Mouse (Mus musculus) MEL (cell line): Measurements from ENCODE around the gene BC005537. TPM values are rescaled to one million over a fixed set of nuclear protein-coding genes. Genes with fewer than 3 reads are reported as not detected.

ENCODE experiments used
- DNase-seq: peaks from one replicate; pipeline ENCODE4 v3.0.0; 2011; ENCODE audit warnings: low read depth, low spot score
- H3K27ac ChIP-seq: 2 replicates; pipeline ENCODE4 v1.5.1; 2012; ENCODE audit warnings: low read depth, mild to moderate bottlenecking, control low read depth, low read length, moderate library complexity; ENCODE audit not compliant: control insufficient read depth
- H3K27me3 ChIP-seq, 2 experiments: fragments of 150-350 bp in 1 of 2; sonication (generic) in 1 of 2; 2 replicates each; pipeline ENCODE4 v1.6.1; 2012; ENCODE audit warnings: low read length in 2 of 2, mild to moderate bottlenecking in 2 of 2, improper control_type of control experiment in 1 of 2, moderate library complexity in 1 of 2; ENCODE audit not compliant: insufficient read depth in 2 of 2, control insufficient read depth in 1 of 2
- H3K36me3 ChIP-seq, 2 experiments: 2 replicates each; pipeline ENCODE4 v1.6.1; 2012 to 2014; ENCODE audit warnings: low read length in 2 of 2, improper control_type of control experiment in 1 of 2, inconsistent platforms in 1 of 2, mild to moderate bottlenecking in 1 of 2; ENCODE audit not compliant: insufficient read depth in 2 of 2, control insufficient read depth in 1 of 2
- H3K4me1 ChIP-seq, 2 experiments: fragments of 150-350 bp in 1 of 2; sonication (generic) in 1 of 2; 2 replicates each; pipeline ENCODE4 v1.6.1; 2012; ENCODE audit warnings: low read length in 2 of 2, improper control_type of control experiment in 1 of 2, mild to moderate bottlenecking in 1 of 2; ENCODE audit not compliant: insufficient read depth in 2 of 2, control insufficient read depth in 1 of 2
- H3K4me3 ChIP-seq, 2 experiments: fragments of 150-350 bp in 1 of 2; sonication (generic) in 1 of 2; 2 replicates each; pipeline ENCODE4 v1.5.1; 2012; ENCODE audit warnings: low read depth in 2 of 2, low read length in 2 of 2, mild to moderate bottlenecking in 2 of 2, moderate library complexity in 2 of 2, control low read depth in 1 of 2, improper control_type of control experiment in 1 of 2; ENCODE audit not compliant: control insufficient read depth in 1 of 2, insufficient read depth in 1 of 2
- H3K79me2 ChIP-seq: 2 replicates; pipeline ENCODE4 v1.6.1; 2012; ENCODE audit warnings: mild to moderate bottlenecking, low read length, moderate library complexity; ENCODE audit not compliant: control insufficient read depth, poor library complexity, insufficient read depth
- H3K9ac ChIP-seq: 2 replicates; pipeline ENCODE4 v1.6.1; 2012; ENCODE audit warnings: low read depth, mild to moderate bottlenecking, control low read depth, low read length, moderate library complexity; ENCODE audit not compliant: control insufficient read depth, poor library complexity, severe bottlenecking
- H3K9me3 ChIP-seq: fragments of 150-350 bp; sonication (generic); replicated peaks from 2 replicates; pipeline ENCODE4 v1.6.1; 2012; ENCODE audit warnings: mild to moderate bottlenecking, low read length, improper control_type of control experiment, moderate library complexity; ENCODE audit not compliant: insufficient read depth
- BHLHE40 ChIP-seq: IDR thresholded peaks from 2 replicates; pipeline ENCODE4 v1.6.1; 2012; ENCODE audit warnings: low read depth, mild to moderate bottlenecking, inconsistent platforms, low read length, improper control_type of control experiment, borderline replicate concordance
- CHD1 ChIP-seq: IDR thresholded peaks from 2 replicates; pipeline ENCODE4 v1.6.1; 2012; ENCODE audit warnings: low read depth, mild to moderate bottlenecking, inconsistent platforms, low read length, improper control_type of control experiment
- E2F4 ChIP-seq: IDR thresholded peaks from 2 replicates; pipeline ENCODE4 v1.6.1; 2011; ENCODE audit warnings: low read depth, low read length, improper control_type of control experiment, borderline replicate concordance
- EP300 ChIP-seq, 2 experiments: IDR thresholded peaks; 2 replicates each; pipeline ENCODE4 v1.6.1; 2011; ENCODE audit warnings: improper control_type of control experiment in 2 of 2, low read length in 2 of 2, low read depth in 1 of 2, mild to moderate bottlenecking in 1 of 2
- ETS1 ChIP-seq: IDR thresholded peaks from 2 replicates; pipeline ENCODE4 v1.6.1; 2012; ENCODE audit warnings: low read depth, mild to moderate bottlenecking, inconsistent platforms, low read length, improper control_type of control experiment, moderate library complexity
- HCFC1 ChIP-seq: IDR thresholded peaks from 2 replicates; pipeline ENCODE4 v1.6.1; 2012; ENCODE audit warnings: low read depth, mild to moderate bottlenecking, inconsistent platforms, low read length, improper control_type of control experiment, moderate library complexity
- MAFK ChIP-seq: IDR thresholded peaks from 2 replicates; pipeline ENCODE4 v1.6.1; 2011; ENCODE audit warnings: low read depth, mild to moderate bottlenecking, low read length, improper control_type of control experiment, borderline replicate concordance
- MAX ChIP-seq: IDR thresholded peaks from 2 replicates; pipeline ENCODE4 v1.6.1; 2011; ENCODE audit warnings: low read length, improper control_type of control experiment
- MAZ ChIP-seq: IDR thresholded peaks from 2 replicates; pipeline ENCODE4 v1.6.1; 2012; ENCODE audit warnings: low read depth, mild to moderate bottlenecking, inconsistent platforms, low read length, improper control_type of control experiment
- MXI1 ChIP-seq: IDR thresholded peaks from 2 replicates; pipeline ENCODE4 v1.6.1; 2011; ENCODE audit warnings: mild to moderate bottlenecking, low read depth, low read length, improper control_type of control experiment
- NELFE ChIP-seq: IDR thresholded peaks from 2 replicates; pipeline ENCODE4 v1.6.1; 2011; ENCODE audit warnings: low read depth, low read length, improper control_type of control experiment
- POLR2AphosphoS2 ChIP-seq: IDR thresholded peaks from 2 replicates; pipeline ENCODE4 v1.6.1; 2011; ENCODE audit warnings: low read length, improper control_type of control experiment
- POLR2AphosphoS5 ChIP-seq: IDR thresholded peaks from 2 replicates; pipeline ENCODE4 v1.6.1; 2012; ENCODE audit warnings: low read depth, borderline replicate concordance, mild to moderate bottlenecking, inconsistent platforms, low read length, moderate library complexity, mixed read lengths
- RCOR1 ChIP-seq: IDR thresholded peaks from 2 replicates; pipeline ENCODE4 v1.6.1; 2012; ENCODE audit warnings: low read depth, mild to moderate bottlenecking, inconsistent platforms, low read length, improper control_type of control experiment
- SIN3A ChIP-seq: IDR thresholded peaks from 2 replicates; pipeline ENCODE4 v1.6.1; 2012; ENCODE audit warnings: low read length, improper control_type of control experiment, inconsistent platforms
- SMC3 ChIP-seq: IDR thresholded peaks from 2 replicates; pipeline ENCODE4 v1.6.1; 2011; ENCODE audit warnings: low read depth, low read length, improper control_type of control experiment
- TBP ChIP-seq: IDR thresholded peaks from 2 replicates; pipeline ENCODE4 v1.8.0; 2011; ENCODE audit warnings: low read depth, low read length, improper control_type of control experiment
- TCF12 ChIP-seq: IDR thresholded peaks from 2 replicates; pipeline ENCODE4 v1.6.1; 2014; ENCODE audit warnings: low read depth, mild to moderate bottlenecking, inconsistent platforms, low read length, improper control_type of control experiment, moderate library complexity
- ZC3H11A ChIP-seq: IDR thresholded peaks from 2 replicates; pipeline ENCODE4 v1.6.1; 2012; ENCODE audit warnings: low read depth, mild to moderate bottlenecking, inconsistent platforms, low read length, improper control_type of control experiment
- ZNF384 ChIP-seq: IDR thresholded peaks from 2 replicates; pipeline ENCODE4 v1.6.1; 2012; ENCODE audit warnings: low read depth, mild to moderate bottlenecking, inconsistent platforms, low read length, improper control_type of control experiment
- polyA plus RNA-seq, 2 experiments: library from polyadenylated mRNA; stranded (reverse) in 1 of 2; unstranded in 1 of 2; fragments of >175 nt in 1 of 2; fragments of >200 nt in 1 of 2; gene quantifications; 2 replicates each; pipeline versions ENCODE4 v1.2.1 to v1.2.4; 2012; ENCODE audit warnings: low replicate concordance in 2 of 2, low read depth in 1 of 2; ENCODE audit not compliant: insufficient read length in 2 of 2, insufficient read depth in 1 of 2, missing spikeins in 1 of 2
- total RNA-seq: library from RNA; depleted of rRNA; stranded (reverse); fragments of 300-350 nt; gene quantifications from 2 replicates; pipeline ENCODE4 v1.2.3, GENCODE M21; 2012

The BC005537 gene
- total and polyA plus RNA-seq, 3 experiments = 32.7 to 62.6 (median 48.8) TPM

GRCm38 (mm10) chr13:24844983-24845955 is 43.8 kb downstream of the BC005537 start, which contains the start of gene D130043K22Rik:
TSS of gene D130043K22Rik (plus strand) at chr13:24845135.
- TF ChIP-seq TCF12 (no peak), ZNF384 (peak; percentile 52; the same call in 1 of the 2 replicates)
- Histone ChIP-seq H3K27me3 (no peaks in the 10 kb centered on the region), H3K79me2 (no peaks in the 10 kb centered on the region), H3K4me1 (no peaks in the 10 kb centered on the region), H3K27ac (no peak within 1 kb of the TSS), H3K9me3 (no peaks in the 10 kb centered on the region), H3K36me3 (peaks cover 2 to 9% of the 10 kb centered on the region in 2 experiments), H3K4me3 (no peak within 1 kb of the TSS), H3K9ac (no peak within 1 kb of the TSS)
- DNase-seq = no peak

GRCm38 (mm10) chr13:24849318-24849717 is 47.9 kb downstream of the BC005537 start:
- no peak overlapping the region for H3K27ac ChIP-seq
- H3K4me3 ChIP-seq = no peak overlapping the region
- 0 out of 4 replicates have a peak, but pooled peaks cover 0 to 3% of the 10 kb centered on the region in 2 experiments for H3K4me1 ChIP-seq
- H3K36me3 ChIP-seq = peaks cover 0 to 2% of the 10 kb centered on the region in 2 experiments; a peak in 2 of 4 replicates
- no peak for DNase-seq
- no peaks in the 10 kb centered on the region for H3K9me3 ChIP-seq
- H3K9ac ChIP-seq = no peak overlapping the region
- no peaks in the 10 kb centered on the region for H3K27me3 ChIP-seq
- no peak for TF ChIP-seq CHD1
- TF ChIP-seq E2F4 = no peak
- no peak for TF ChIP-seq MXI1
- no peak for TF ChIP-seq POLR2AphosphoS5
- no peak for TF ChIP-seq BHLHE40
- TF ChIP-seq ZC3H11A = no peak
- no peak for TF ChIP-seq MAZ
- H3K79me2 ChIP-seq = no peaks in the 10 kb centered on the region

DNA sequence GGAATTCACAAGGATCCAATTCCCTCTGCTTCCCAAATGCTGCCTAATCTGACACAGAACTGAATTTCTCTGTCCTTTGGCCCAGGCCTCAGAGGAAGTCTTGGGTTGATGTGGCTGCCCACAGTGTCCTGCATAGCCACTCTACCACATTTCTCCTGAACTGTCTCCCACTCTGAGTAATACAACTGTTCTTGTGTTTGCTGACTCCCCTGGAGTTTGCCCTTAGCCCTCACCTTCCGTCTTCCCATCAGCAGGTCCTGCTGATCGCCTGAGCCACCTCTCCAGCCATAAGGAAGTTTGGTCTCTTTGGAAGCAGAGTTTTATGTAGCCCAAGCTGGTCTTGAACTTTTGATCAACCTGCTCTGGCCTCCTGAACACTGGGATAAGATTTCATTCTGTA is 50.5 kb downstream of the BC005537 start:
- Histone ChIP-seq H3K27ac (no peak overlapping the region), H3K9me3 (no peaks in the 10 kb centered on the region), H3K79me2 (no peaks in the 10 kb centered on the region), H3K9ac (no peak overlapping the region), H3K4me1 (0 out of 4 replicates have a peak, but pooled peaks cover 0 to 3% of the 10 kb centered on the region in 2 experiments), H3K27me3 (no peaks in the 10 kb centered on the region), H3K4me3 (no peak overlapping the region)
- no peak for DNase-seq
- TF ChIP-seq SIN3A (no peak), CHD1 (no peak), NELFE (no peak), SMC3 (no peak), RCOR1 (no peak), TBP (no peak), POLR2AphosphoS5 (no peak), ETS1 (no peak), POLR2AphosphoS2 (no peak), HCFC1 (no peak), EP300 (IDR thresholded peaks at IDR 0.05; ENCODE audit: low read depth in 1 of 2, low read length in 2 of 2) (no peak), MAX (no peak), MAFK (no peak)
- TF ChIP-seq, all 39 proteins: peak for 0
- peaks cover 0 to 2% of the 10 kb centered on the region in 2 experiments; a peak in 2 of 4 replicates for H3K36me3 ChIP-seq
